Mouse (Mus musculus) liver, embryonic 12.5 days (tissue): ENCODE measurements around the gene Rbmx. TPM values are rescaled to one million over a fixed set of nuclear protein-coding genes. Genes with fewer than 3 reads are reported as not detected.

ENCODE experiments used
- ATAC-seq: fragments of 200-750 bp; cut with Nextera tagmentation; 2 replicates; pipeline ENCODE4 v1.8.0; 2017; ENCODE audit warnings: moderate number of reproducible peaks, mild to moderate bottlenecking, moderate library complexity
- H3K27ac ChIP-seq: fragments of 300-500 bp; sonication (generic); 2 replicates; pipeline ENCODE4 v1.5.1; 2016; ENCODE audit warnings: mild to moderate bottlenecking
- H3K27me3 ChIP-seq: fragments of 300-500 bp; sonication (generic); replicated peaks from 2 replicates; pipeline ENCODE4 v1.6.1; 2016; ENCODE audit warnings: mild to moderate bottlenecking, moderate library complexity
- H3K36me3 ChIP-seq: fragments of 300-500 bp; sonication (generic); 2 replicates; pipeline ENCODE4 v1.6.1; 2016; ENCODE audit warnings: mild to moderate bottlenecking, moderate library complexity
- H3K4me1 ChIP-seq: fragments of 300-500 bp; sonication (generic); 2 replicates; pipeline ENCODE4 v1.6.1; 2016
- H3K4me2 ChIP-seq: fragments of 300-500 bp; sonication (generic); 2 replicates; pipeline ENCODE4 v1.6.1; 2016; ENCODE audit warnings: mild to moderate bottlenecking, moderate library complexity
- H3K4me3 ChIP-seq: fragments of 300-500 bp; sonication (generic); 2 replicates; pipeline ENCODE4 v1.5.1; 2016; ENCODE audit warnings: mild to moderate bottlenecking, moderate library complexity
- H3K9ac ChIP-seq: fragments of 300-500 bp; sonication (generic); 2 replicates; pipeline ENCODE4 v1.6.1; 2016; ENCODE audit warnings: mild to moderate bottlenecking, moderate library complexity
- H3K9me3 ChIP-seq: fragments of 300-500 bp; sonication (generic); replicated peaks from 2 replicates; pipeline ENCODE4 v1.6.1; 2016; ENCODE audit warnings: mild to moderate bottlenecking, moderate library complexity
- WGBS: fragments of 180-500 bp; shearing (Covaris S2); methylation state at CpG from one replicate; pipeline ENCODE4 v1.1.7; 2016; ENCODE audit not compliant: insufficient replicate concordance; 5-methylcytosine and 5-hydroxymethylcytosine counted together
- polyA plus RNA-seq: library from polyadenylated mRNA; unstranded; fragments of >200 nt; fragmentation: Nextera tagmentation; extraction: Ambion mirVana; gene quantifications from 2 replicates; pipeline ENCODE4 v1.2.1, GENCODE M21; 2016

Gene Rbmx
- polyA plus RNA-seq: 36.4 and 37.2 TPM in 2 replicates

- peak within 1 kb of the TSS; percentile 68 for H3K4me3 ChIP-seq
- no peaks in the 10 kb centered on the region for H3K4me1 ChIP-seq
- peak within 1 kb of the TSS; percentile 95 for H3K27ac ChIP-seq
- 10% methylated on average over 50 of the region's 50 CpGs for WGBS
- peak within 1 kb of the TSS; percentile 76 for H3K9ac ChIP-seq
- peak within 1 kb of the TSS; percentile 63 for H3K4me2 ChIP-seq
- peaks cover 28% of the 10 kb centered on the region for H3K36me3 ChIP-seq
- H3K27me3 ChIP-seq: no peaks in the 10 kb centered on the region
- ATAC-seq: peak; percentile 91
- H3K9me3 ChIP-seq: no peaks in the 10 kb centered on the region
Measured at GRCm38 (mm10) chrX:57392367-57393246, at the start of gene Rbmx. Gene Rbmx (minus strand): TSS chrX:57393036.

DNA sequence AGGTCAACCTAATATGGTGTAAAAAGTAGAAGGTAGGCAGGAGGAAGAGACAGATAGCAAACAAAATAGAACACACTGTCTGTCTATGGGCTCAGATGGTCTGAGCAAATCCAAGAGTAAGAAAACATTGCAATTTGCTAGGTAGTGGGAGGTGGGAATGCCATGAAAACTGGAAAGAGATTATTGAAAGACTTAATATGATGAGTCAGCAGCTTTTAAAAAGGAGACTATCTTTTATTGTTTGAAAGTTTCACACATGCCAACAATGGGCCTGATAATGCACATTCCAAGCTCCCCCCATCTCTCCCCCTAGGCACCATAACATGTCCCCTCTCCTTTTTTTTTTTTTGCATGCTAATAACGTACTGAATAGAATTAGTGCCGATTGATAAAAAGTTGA lies 41.1 kb upstream of the Rbmx start:
- H3K9me3 ChIP-seq: no peaks in the 10 kb centered on the region
- H3K4me3 ChIP-seq: no peak overlapping the region
- 73% methylated on average over 2 of the region's 2 CpGs for WGBS
- H3K27me3 ChIP-seq: no peaks in the 10 kb centered on the region
- H3K27ac ChIP-seq: no peak overlapping the region
- no peak overlapping the region for H3K9ac ChIP-seq
- no peak overlapping the region for H3K4me2 ChIP-seq
- no peaks in the 10 kb centered on the region for H3K36me3 ChIP-seq
- ATAC-seq: no peak
- H3K4me1 ChIP-seq: no peaks in the 10 kb centered on the region

DNA sequence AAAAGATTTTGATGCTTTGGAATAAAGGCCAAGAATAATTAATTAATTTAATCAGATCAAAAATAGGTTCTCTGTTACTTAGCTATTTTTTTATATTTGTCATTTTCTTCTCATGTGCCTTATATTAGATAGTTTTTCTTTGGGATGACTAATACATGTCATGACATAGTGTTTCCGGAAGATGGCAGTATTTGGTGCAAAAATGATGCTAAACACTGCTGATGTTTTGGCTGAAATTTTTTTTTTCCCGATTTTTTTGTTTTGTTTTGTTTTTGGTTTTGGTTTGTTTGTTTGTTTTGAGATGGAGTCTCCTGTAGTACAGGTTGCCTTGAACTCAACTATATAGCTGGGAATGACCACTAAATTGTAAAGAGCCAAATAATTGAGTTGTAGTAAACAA lies 38.8 kb upstream of the Rbmx start:
- no peak overlapping the region for H3K4me2 ChIP-seq
- no peaks in the 10 kb centered on the region for H3K36me3 ChIP-seq
- no peak overlapping the region for H3K9ac ChIP-seq
- WGBS: 5% methylated on average over 2 of the region's 2 CpGs
- no peaks in the 10 kb centered on the region for H3K27me3 ChIP-seq
- no peaks in the 10 kb centered on the region for H3K9me3 ChIP-seq
- ATAC-seq: no peak
- no peak overlapping the region for H3K4me3 ChIP-seq
- no peak overlapping the region for H3K27ac ChIP-seq
- no peaks in the 10 kb centered on the region for H3K4me1 ChIP-seq

- no peaks in the 10 kb centered on the region for H3K4me1 ChIP-seq
- no peak within 1 kb of the TSS for H3K27ac ChIP-seq
- H3K9me3 ChIP-seq: no peaks in the 10 kb centered on the region
- no peak within 1 kb of the TSS for H3K4me3 ChIP-seq
- no peak within 1 kb of the TSS for H3K9ac ChIP-seq
- no peak for ATAC-seq
- H3K36me3 ChIP-seq: no peaks in the 10 kb centered on the region
- H3K4me2 ChIP-seq: no peak within 1 kb of the TSS
- H3K27me3 ChIP-seq: no peaks in the 10 kb centered on the region
- 74% methylated on average over 12 of the region's 12 CpGs for WGBS
Measured at GRCm38 (mm10) chrX:57408769-57409168, 15.9 kb upstream of the Rbmx start, which contains the start of gene Gm364. Gene Gm364 (plus strand): TSS chrX:57409154.

DNA sequence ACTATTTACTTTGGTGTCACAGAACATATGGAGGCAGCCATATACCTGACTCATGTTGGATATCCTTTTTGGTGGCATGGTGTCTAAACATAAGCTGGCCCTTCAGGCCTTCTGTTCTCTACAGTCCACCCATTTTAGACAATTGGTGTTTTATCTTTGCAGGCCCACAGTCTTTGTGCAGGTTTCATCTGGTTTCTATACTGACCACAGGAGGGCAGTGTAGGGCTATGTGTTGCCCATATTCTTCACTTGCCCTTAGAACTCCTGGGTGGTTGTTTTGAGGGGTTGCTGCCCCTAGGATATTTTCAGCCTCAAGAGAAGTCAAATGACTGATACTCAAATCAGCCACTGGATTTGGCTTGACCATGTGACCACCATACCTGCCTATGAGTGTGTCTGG lies 10.8 kb upstream of the Rbmx start:
- H3K4me1 ChIP-seq: no peaks in the 10 kb centered on the region
- H3K9me3 ChIP-seq: no peaks in the 10 kb centered on the region
- no peak overlapping the region for H3K27ac ChIP-seq
- no peak overlapping the region for H3K9ac ChIP-seq
- no peak overlapping the region for H3K4me3 ChIP-seq
- H3K36me3 ChIP-seq: no peaks in the 10 kb centered on the region
- no peak overlapping the region for H3K4me2 ChIP-seq
- no peaks in the 10 kb centered on the region for H3K27me3 ChIP-seq
- ATAC-seq: no peak

DNA sequence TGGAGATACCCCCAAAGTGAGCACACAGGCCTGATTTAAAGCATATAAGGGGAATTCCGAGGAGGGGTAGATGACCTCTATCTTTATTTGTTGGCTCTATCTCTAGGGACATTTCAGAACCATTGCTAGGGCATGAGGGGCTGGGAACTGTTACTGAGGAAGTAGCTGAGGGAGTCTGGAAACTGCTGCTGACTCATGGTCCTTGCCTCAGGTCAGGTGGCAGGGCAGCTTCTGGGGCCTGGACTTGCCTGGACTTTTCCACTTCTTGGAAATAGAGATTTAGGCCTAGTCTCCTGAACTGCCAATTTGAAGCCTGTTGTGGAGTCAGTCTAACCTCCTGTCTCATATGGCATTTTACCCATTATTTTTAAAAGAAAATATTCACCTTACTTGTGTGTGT lies 8.6 kb upstream of the Rbmx start:
- no peaks in the 10 kb centered on the region for H3K9me3 ChIP-seq
- WGBS: 59% methylated on average over 1 of the region's 1 CpGs
- no peaks in the 10 kb centered on the region for H3K27me3 ChIP-seq
- H3K36me3 ChIP-seq: no peaks in the 10 kb centered on the region
- H3K9ac ChIP-seq: no peak overlapping the region
- no peaks in the 10 kb centered on the region for H3K4me1 ChIP-seq
- ATAC-seq: no peak
- no peak overlapping the region for H3K4me2 ChIP-seq
- H3K27ac ChIP-seq: no peak overlapping the region
- no peak overlapping the region for H3K4me3 ChIP-seq

DNA sequence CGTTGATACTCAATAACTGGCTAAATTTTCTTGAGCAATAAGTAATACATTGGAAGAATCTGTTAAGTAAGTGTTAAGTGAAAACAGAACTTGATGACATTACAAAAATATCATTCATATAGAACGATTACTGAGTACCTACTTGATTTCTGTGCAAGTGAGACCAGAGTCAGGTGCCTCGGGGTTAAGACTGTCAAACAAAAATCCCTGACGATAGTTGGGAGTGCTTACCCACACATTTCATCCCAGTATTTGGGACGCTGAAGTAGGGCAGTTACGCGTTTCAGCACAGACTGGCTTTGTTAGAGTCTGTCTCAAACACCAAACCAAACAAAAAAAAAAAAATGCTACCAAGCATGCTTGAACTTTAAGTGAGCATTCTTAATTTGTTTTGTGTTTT lies 576 bp upstream of the Rbmx start:
- ATAC-seq: no peak

GRCm38 (mm10) chrX:57380915-57381314 lies 11.9 kb downstream of the Rbmx start:
- peaks cover 82% of the 10 kb centered on the region for H3K36me3 ChIP-seq
- H3K27me3 ChIP-seq: no peaks in the 10 kb centered on the region
- H3K27ac ChIP-seq: no peak overlapping the region
- WGBS: 85% methylated on average over 5 of the region's 5 CpGs
- no peaks in the 10 kb centered on the region for H3K4me1 ChIP-seq
- H3K9me3 ChIP-seq: no peaks in the 10 kb centered on the region
- H3K9ac ChIP-seq: no peak overlapping the region
- H3K4me2 ChIP-seq: no peak overlapping the region
- ATAC-seq: no peak
- no peak overlapping the region for H3K4me3 ChIP-seq

More for the DNA sequence above, 576 bp upstream of the Rbmx start:
- Histone ChIP-seq H3K9ac (peak overlapping the region; percentile 39; the same call in 1 of the 2 replicates), H3K4me3 (peak overlapping the region; percentile 68), H3K27ac (no peak overlapping the region), H3K36me3 (peaks cover 21% of the 10 kb centered on the region), H3K27me3 (no peaks in the 10 kb centered on the region), H3K9me3 (no peaks in the 10 kb centered on the region), H3K4me1 (no peaks in the 10 kb centered on the region), H3K4me2 (peak overlapping the region; percentile 63)
- 20% methylated on average over 7 of the region's 7 CpGs for WGBS

GRCm38 (mm10) chrX:57378579-57378978 lies 14.3 kb downstream of the Rbmx start:
- H3K9ac ChIP-seq: no peak overlapping the region
- 79% methylated on average over 3 of the region's 3 CpGs for WGBS
- peaks cover 12% of the 10 kb centered on the region for H3K4me1 ChIP-seq
- no peaks in the 10 kb centered on the region for H3K27me3 ChIP-seq
- no peak for ATAC-seq
- peaks cover 62% of the 10 kb centered on the region for H3K36me3 ChIP-seq
- H3K9me3 ChIP-seq: no peaks in the 10 kb centered on the region
- no peak overlapping the region for H3K27ac ChIP-seq
- H3K4me2 ChIP-seq: no peak overlapping the region
- no peak overlapping the region for H3K4me3 ChIP-seq

DNA sequence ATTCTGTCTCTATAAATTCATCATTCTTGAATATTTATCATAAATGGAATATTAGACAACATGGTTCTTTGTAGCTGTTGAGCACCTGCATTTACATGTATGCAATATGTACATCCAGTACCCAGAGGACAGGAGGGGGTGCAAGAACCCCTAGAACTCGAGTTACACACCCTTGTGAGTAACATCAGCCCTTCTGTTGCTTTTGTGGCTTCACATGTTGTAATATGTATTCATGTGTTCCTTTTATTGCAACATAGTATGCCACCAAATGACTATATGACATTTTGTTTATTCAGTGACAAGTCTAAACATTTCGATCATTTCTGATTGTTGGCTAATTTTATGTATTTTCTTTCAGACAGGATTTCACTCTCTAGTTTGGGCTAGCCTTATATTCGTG lies 15.7 kb downstream of the Rbmx start:
- Histone ChIP-seq H3K4me2 (no peak overlapping the region), H3K27ac (no peak overlapping the region), H3K4me1 (peaks cover 27% of the 10 kb centered on the region), H3K36me3 (peaks cover 53% of the 10 kb centered on the region), H3K27me3 (no peaks in the 10 kb centered on the region), H3K9me3 (no peaks in the 10 kb centered on the region), H3K9ac (no peak overlapping the region), H3K4me3 (no peak overlapping the region)
- no peak for ATAC-seq
- 72% methylated on average over 3 of the region's 3 CpGs for WGBS

DNA sequence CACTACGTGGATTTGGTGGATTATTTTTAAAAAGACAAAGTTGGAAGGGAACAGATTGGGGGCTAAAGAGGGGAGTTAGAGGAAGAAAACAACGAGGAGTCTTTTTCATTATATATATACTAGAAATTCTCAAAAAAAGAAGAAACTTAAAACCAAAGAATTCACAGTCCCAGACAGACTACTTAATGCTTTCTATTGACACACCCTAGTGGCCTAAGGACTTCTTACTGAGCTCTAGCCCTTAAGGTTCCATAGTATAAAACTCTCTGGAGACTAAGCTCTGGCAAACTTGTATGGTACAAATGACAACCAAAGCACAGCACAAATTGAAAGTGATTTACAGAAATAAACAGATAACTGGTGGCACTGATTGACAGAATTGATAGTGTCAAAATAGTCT lies 18.8 kb downstream of the Rbmx start:
- Histone ChIP-seq H3K27me3 (no peaks in the 10 kb centered on the region), H3K9ac (peak overlapping the region; percentile 48; the same call in 1 of the 2 replicates), H3K4me2 (peak overlapping the region; percentile 53), H3K27ac (peak overlapping the region; percentile 88), H3K4me3 (no peak overlapping the region; the same call in 1 of the 2 replicates), H3K36me3 (peaks cover 27% of the 10 kb centered on the region), H3K4me1 (peaks cover 39% of the 10 kb centered on the region), H3K9me3 (no peaks in the 10 kb centered on the region)
- 50% methylated on average over 2 of the region's 2 CpGs for WGBS
- peak; percentile 51; the same call in 1 of the 2 replicates for ATAC-seq

GRCm38 (mm10) chrX:57373543-57373942 lies 19.3 kb downstream of the Rbmx start:
- peak overlapping the region; percentile 88 for H3K27ac ChIP-seq
- peak overlapping the region; percentile 53 for H3K4me2 ChIP-seq

More at GRCm38 (mm10) chrX:57373543-57373942, 19.3 kb downstream of the Rbmx start:
- ATAC-seq: peak; percentile 99
- 40% methylated on average over 2 of the region's 2 CpGs for WGBS
- Histone ChIP-seq H3K36me3 (peaks cover 23% of the 10 kb centered on the region), H3K4me1 (peaks cover 39% of the 10 kb centered on the region), H3K4me3 (no peak overlapping the region; the same call in 1 of the 2 replicates), H3K27me3 (no peaks in the 10 kb centered on the region), H3K9ac (peak overlapping the region; percentile 48), H3K9me3 (no peaks in the 10 kb centered on the region)
